11 mouse cellular contexts compared by ENCODE assay signal in genomic region chr19:26510887-26511286, GRCm38 (mm10).
DNase-seq lines count a peak whose midpoint lies in the region; TF ChIP-seq lines count a peak whose summit lies in the region.
"Had no signal": no experiment of that assay in that cellular context is flagged by ENCODE, and none has a peak within 500 bp of the region (broad histone marks: within the 10 kb centered on the region; RNA-seq: fewer than 3 reads in every experiment).

No protein-coding gene starts in this region.

- H3K27ac ChIP-seq in gastrocnemius, adult 2 months: no peak overlapping the region
- H3K27ac ChIP-seq: embryonic facial prominence, embryonic 12.5 days; heart, embryonic 13.5 days; stomach, embryonic 15.5 days had no signal

- no peak overlapping the region for H3K4me3 ChIP-seq in gastrocnemius, adult 2 months
- H3K4me3 ChIP-seq in lung, adult 2 months (replicated peaks; ENCODE audit: extremely low read depth, low read depth, low read length): no peak overlapping the region
- H3K4me3 ChIP-seq: embryonic facial prominence, embryonic 12.5 days; heart, embryonic 13.5 days; stomach, embryonic 15.5 days had no signal

- H3K4me1 ChIP-seq in lung, adult 2 months (ENCODE audit: control insufficient read depth, insufficient read depth, low read length): no peaks in the 10 kb centered on the region
- H3K4me1 ChIP-seq: heart, embryonic 13.5 days; stomach, embryonic 15.5 days had no signal

- no peak for TF ChIP-seq POLR2A in lung, adult 2 months (IDR thresholded peaks at IDR 0.05; ENCODE audit: borderline replicate concordance, extremely low read depth, low read depth, low read length)

- no peak for DNase-seq in gastrocnemius, adult 2 months
- DNase-seq in gastrocnemius, postnatal 10 days: no peak
- DNase-seq in lung, adult 2 months: no peak
- DNase-seq in lung, postnatal 36 days: no peak
- DNase-seq in ES-CJ7 (ENCODE audit: low read depth, low spot score) (peak; percentile 21), adipocyte (ENCODE audit: low spot score) (no peak)
- DNase-seq in naive thymus-derived CD4-positive, alpha-beta T cell, adult 2 months (ENCODE audit: low read depth): peak; percentile 1
- DNase-seq: lung, adult 18-20 months had no signal

- 94% methylated on average over 3 of the region's 3 CpGs for WGBS in lung, adult 2 months

- peak; percentile 38 for TF ChIP-seq CTCF in gastrocnemius, adult 2 months (IDR thresholded peaks at IDR 0.05)
- peak; percentile 42 for TF ChIP-seq CTCF in lung, adult 2 months (IDR thresholded peaks at IDR 0.05; ENCODE audit: insufficient read depth, low read length)

- intact Hi-C loops in gastrocnemius, adult 2 months (cut with DNase I): no loop called here

Comparison
In these comparisons a context has a peak if more than half of its experiments do, and no peak if none do; other contexts are left out.
1. DNase-seq: peak in ES-CJ7 (single experiment) and naive thymus-derived CD4-positive, alpha-beta T cell, adult 2 months (single experiment); none in gastrocnemius, adult 2 months (single experiment), gastrocnemius, postnatal 10 days (single experiment), lung, adult 2 months (single experiment), lung, postnatal 36 days (single experiment) and adipocyte (single experiment).